Mouse (Mus musculus): Measurements from ENCODE around the gene C2cd5.

DNA sequence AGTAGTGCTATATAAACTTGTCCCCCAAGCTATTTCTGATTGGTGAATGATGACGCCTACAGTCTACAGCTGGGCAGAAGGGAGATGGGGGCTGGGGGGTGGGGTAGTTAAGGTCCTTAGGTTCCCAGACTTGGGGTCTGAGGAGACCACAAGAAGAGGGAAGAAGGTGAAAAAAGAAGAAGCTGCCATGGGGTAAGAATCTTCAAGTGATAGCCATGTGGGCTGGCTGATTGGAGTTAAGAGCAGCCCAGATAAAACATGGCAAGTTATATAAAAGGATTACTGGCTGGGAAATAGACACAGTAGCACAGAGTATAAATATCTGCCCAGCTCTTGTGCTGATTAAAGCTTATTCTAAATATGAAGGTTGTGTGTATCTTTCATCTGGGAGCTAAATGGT lies 14.0 kb downstream of the C2cd5 start:
- TF ChIP-seq CTCF (IDR thresholded peaks at IDR 0.05; ENCODE audit: extremely low read depth, insufficient read depth, low read length), result no peak
- TF ChIP-seq POLR2A (IDR thresholded peaks at IDR 0.05; ENCODE audit: extremely low read depth, insufficient read depth, low read length), result no peak
